In the genomic region with DNA sequence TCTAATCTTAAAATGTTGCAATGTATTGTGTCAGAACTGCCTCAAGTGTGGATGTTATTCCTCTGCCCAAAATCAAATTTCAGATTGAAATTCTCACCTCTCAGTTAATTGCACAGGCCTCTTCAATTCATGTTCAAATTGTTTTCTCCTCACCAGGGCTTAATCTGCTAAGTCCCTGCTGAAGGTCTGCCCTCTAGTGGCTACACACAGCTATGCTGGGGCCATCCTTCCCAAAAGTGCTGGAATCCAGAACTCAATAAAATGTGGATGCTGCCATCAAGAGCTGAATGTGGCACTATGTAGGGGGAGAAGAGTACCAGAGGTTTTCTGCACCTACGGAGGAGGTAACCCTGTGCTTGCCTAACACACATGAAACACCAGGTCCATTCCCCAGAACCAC, we compare ENCODE assay signal across 11 mouse cellular contexts. TPM values are rescaled to one million over a fixed set of nuclear protein-coding genes. Genes with fewer than 3 reads are reported as not detected.
DNase-seq lines count a peak whose midpoint lies in the region; ATAC-seq and TF ChIP-seq lines count a peak whose summit lies in the region.
"Had no signal": no experiment of that assay in that cellular context is flagged by ENCODE, and none has a peak within 500 bp of the region (broad histone marks: within the 10 kb centered on the region; RNA-seq: fewer than 3 reads in every experiment).

No protein-coding gene starts in this region.

- TF ChIP-seq POLR2A in CH12.LX (IDR thresholded peaks at IDR 0.05; ENCODE audit: low read depth, low read length), result no peak
- TF ChIP-seq POLR2A in bone marrow, adult 2 months (IDR thresholded peaks at IDR 0.05; ENCODE audit: borderline replicate concordance, control insufficient read depth, low read depth, low read length), result no peak

- no peaks in the 10 kb centered on the region for H3K79me2 ChIP-seq in CH12.LX (replicated peaks; ENCODE audit: control insufficient read depth, extremely low read depth, insufficient read depth, poor library complexity, severe bottlenecking)

- H3K27me3 ChIP-seq in CH12.LX (replicated peaks), result peaks cover 17% of the 10 kb centered on the region
- H3K27me3 ChIP-seq in neural tube, embryonic 15.5 days (replicated peaks), result no peaks in the 10 kb centered on the region
- H3K27me3 ChIP-seq: limb, embryonic 12.5 days had no signal

- TF ChIP-seq EP300 in CH12.LX (IDR thresholded peaks at IDR 0.05; ENCODE audit: low read length), result no peak

- in situ Hi-C loops in CH12.LX (cut with MboI; ENCODE audit: low pct_ligation_motif_present, low pct_unique_long_range_greater_than_20kb, low sequenced_read_pairs), result no loop called here

- H3K4me1 ChIP-seq in CH12.LX (ENCODE audit: control insufficient read depth in 1 of 2, insufficient read depth in 2 of 2), result no peaks in the 10 kb centered on the region
- H3K4me1 ChIP-seq in bone marrow, adult 2 months (ENCODE audit: control insufficient read depth, insufficient read depth, low read length), result no peaks in the 10 kb centered on the region
- no peaks in the 10 kb centered on the region for H3K4me1 ChIP-seq in neural tube, embryonic 15.5 days
- H3K4me1 ChIP-seq: limb, embryonic 12.5 days had no signal

- WGBS in bone marrow, adult 2 months, result 47% methylated on average over 1 of the region's 1 CpGs
- 38% methylated on average over 1 of the region's 1 CpGs for WGBS in neural tube, embryonic 15.5 days

- H3K4me2 ChIP-seq in CH12.LX (ENCODE audit: insufficient read depth, low read depth, poor library complexity, severe bottlenecking), result no peak overlapping the region
- no peak overlapping the region for H3K4me2 ChIP-seq in neural tube, embryonic 15.5 days
- H3K4me2 ChIP-seq: limb, embryonic 12.5 days had no signal

- H3K36me3 ChIP-seq in CH12.LX (replicated peaks in 1 of 2; ENCODE audit: control insufficient read depth in 1 of 2, insufficient read depth in 1 of 2, low read length in 1 of 2), result no peaks in the 10 kb centered on the region
- no peaks in the 10 kb centered on the region for H3K36me3 ChIP-seq in neural tube, embryonic 15.5 days
- H3K36me3 ChIP-seq: limb, embryonic 12.5 days had no signal

- dilution Hi-C loops in CH12.LX (cut with MboI; ENCODE audit: extremely low pct_ligation_motif_present, extremely low pct_unique_long_range_greater_than_20kb, low sequenced_read_pairs), result no loop called here

- no peak overlapping the region for H3K27ac ChIP-seq in CH12.LX (ENCODE audit: insufficient read depth, low read depth)
- H3K27ac ChIP-seq in bone marrow, adult 2 months (ENCODE audit: control insufficient read depth, insufficient read depth, low read depth, low read length, poor library complexity), result no peak overlapping the region
- H3K27ac ChIP-seq in neural tube, embryonic 15.5 days (replicated peaks), result no peak overlapping the region
- H3K27ac ChIP-seq: limb, embryonic 12.5 days had no signal

- peak; percentile 62 to 71 for TF ChIP-seq CTCF in CH12.LX (conservative IDR thresholded peaks at IDR 0.05 in 1 of 2, IDR thresholded peaks at IDR 0.05 in 1 of 2; ENCODE audit: low read depth in 2 of 2, low read length in 2 of 2)
- TF ChIP-seq CTCF in bone marrow, adult 2 months (IDR thresholded peaks at IDR 0.05; ENCODE audit: control insufficient read depth, insufficient read depth, low read length), result 0 out of 2 replicates have a peak, but pooled peaks have one; percentile 10

- no peaks in the 10 kb centered on the region for H3K9me3 ChIP-seq in CH12.LX (replicated peaks; ENCODE audit: low read length)
- no peaks in the 10 kb centered on the region for H3K9me3 ChIP-seq in neural tube, embryonic 15.5 days (replicated peaks)
- H3K9me3 ChIP-seq: limb, embryonic 12.5 days had no signal

- ATAC-seq in neural tube, embryonic 15.5 days (ENCODE audit: low FRiP score), result no peak
- ATAC-seq in erythroid progenitor cell, adult 5-6 weeks (replicated peaks; ENCODE audit: low FRiP score, poor library complexity, severe bottlenecking), result no peak
- ATAC-seq: midbrain, embryonic 16.5 days had no signal

- H3K4me3 ChIP-seq in CH12.LX (replicated peaks in 1 of 3; ENCODE audit: low read depth in 2 of 3, low read length in 2 of 3, poor library complexity in 1 of 3), result no peak overlapping the region
- H3K4me3 ChIP-seq in bone marrow, adult 2 months (replicated peaks; ENCODE audit: control insufficient read depth, low read depth, low read length), result no peak overlapping the region
- H3K4me3 ChIP-seq in neural tube, embryonic 15.5 days (replicated peaks), result no peak overlapping the region
- H3K4me3 ChIP-seq: limb, embryonic 12.5 days had no signal

- peak; percentile 3 for DNase-seq in embryo, embryonic 10 days (ENCODE audit: low spot score)
- no peak for DNase-seq in embryo, embryonic 10.5 days (ENCODE audit: low spot score)
- DNase-seq in layer of hippocampus, adult 18-20 months (ENCODE audit: low spot score in 2 of 2), result peak; percentile 1 to 24
- no peak for DNase-seq in layer of hippocampus, adult 9-11 months
- DNase-seq in CH12.LX (ENCODE audit: extremely low read depth), result peak; percentile 9

- no peak overlapping the region for H3K9ac ChIP-seq in CH12.LX (ENCODE audit: insufficient read depth, low read depth)
- no peak overlapping the region for H3K9ac ChIP-seq in neural tube, embryonic 15.5 days (replicated peaks)
- H3K9ac ChIP-seq: limb, embryonic 12.5 days had no signal

- TF ChIP-seq RAD21 in CH12.LX (IDR thresholded peaks at IDR 0.05; ENCODE audit: low read depth, low read length), result peak; percentile 33

TF ChIP-seq in CH12.LX, 34 proteins besides CTCF, POLR2A, EP300 and RAD21:
- no peak for TF ChIP-seq ZMIZ1 (IDR thresholded peaks at IDR 0.05; ENCODE audit: low read depth, low read length)
- TF ChIP-seq SMC3 (IDR thresholded peaks at IDR 0.05; ENCODE audit: low read depth, low read length), result peak; percentile 59
TF ChIP-seq in CH12.LX: peak in this region for 1.

RNA-seq across cellular contexts. Expression of a gene that starts 41.2 kb away (rescaled TPM):
- not detected for total RNA-seq in layer of hippocampus, adult 18-20 months (2021)
- total RNA-seq in CH12.LX (2012; rRNA removed) (not detected in 2 replicates), CH12.LX (2014; rRNA removed) (not detected in 2 replicates)
- not detected in 2 replicates for polyA plus RNA-seq in CH12.LX (2012; ENCODE audit: insufficient read length, low read depth)
- polyA plus RNA-seq in bone marrow, adult 2 months (2011; ENCODE audit: insufficient read depth, insufficient read length, low replicate concordance, missing spikeins), result 552 TPM in 1 of 2 replicates, not detected in the other
- polyA plus RNA-seq in neural tube, embryonic 15.5 days (2015; fragmentation: Nextera tagmentation; extraction: Ambion mirVana), result not detected in 2 replicates
- total RNA-seq in erythroid progenitor cell, adult 5-6 weeks (2015; ENCODE audit: low replicate concordance), result not detected in 2 replicates
- total RNA-seq in erythroid progenitor cell, adult 5-6 weeks (2017; ENCODE audit: low replicate concordance), result not detected in 2 replicates
- polyA plus RNA-seq: cerebellum, adult 2 months; limb, embryonic 12.5 days; midbrain, embryonic 16.5 days had no signal

Comparison
In these comparisons a context has a peak if more than half of its experiments do, and no peak if none do; other contexts are left out.
1. DNase-seq: peak in embryo, embryonic 10 days (single experiment), layer of hippocampus, adult 18-20 months (2 of 2) and CH12.LX (single experiment); none in embryo, embryonic 10.5 days (single experiment) and layer of hippocampus, adult 9-11 months (single experiment).